Mouse (Mus musculus) liver, adult (tissue): Measurements from ENCODE around the gene Ninj2.

Source experiments
- GATA4 ChIP-seq: IDR thresholded peaks from 2 replicates; pipeline ENCODE4 v1.6.1; 2014; ENCODE audit warnings: mild to moderate bottlenecking, low read length; ENCODE audit not compliant: insufficient replicate concordance

The Ninj2 gene

DNA sequence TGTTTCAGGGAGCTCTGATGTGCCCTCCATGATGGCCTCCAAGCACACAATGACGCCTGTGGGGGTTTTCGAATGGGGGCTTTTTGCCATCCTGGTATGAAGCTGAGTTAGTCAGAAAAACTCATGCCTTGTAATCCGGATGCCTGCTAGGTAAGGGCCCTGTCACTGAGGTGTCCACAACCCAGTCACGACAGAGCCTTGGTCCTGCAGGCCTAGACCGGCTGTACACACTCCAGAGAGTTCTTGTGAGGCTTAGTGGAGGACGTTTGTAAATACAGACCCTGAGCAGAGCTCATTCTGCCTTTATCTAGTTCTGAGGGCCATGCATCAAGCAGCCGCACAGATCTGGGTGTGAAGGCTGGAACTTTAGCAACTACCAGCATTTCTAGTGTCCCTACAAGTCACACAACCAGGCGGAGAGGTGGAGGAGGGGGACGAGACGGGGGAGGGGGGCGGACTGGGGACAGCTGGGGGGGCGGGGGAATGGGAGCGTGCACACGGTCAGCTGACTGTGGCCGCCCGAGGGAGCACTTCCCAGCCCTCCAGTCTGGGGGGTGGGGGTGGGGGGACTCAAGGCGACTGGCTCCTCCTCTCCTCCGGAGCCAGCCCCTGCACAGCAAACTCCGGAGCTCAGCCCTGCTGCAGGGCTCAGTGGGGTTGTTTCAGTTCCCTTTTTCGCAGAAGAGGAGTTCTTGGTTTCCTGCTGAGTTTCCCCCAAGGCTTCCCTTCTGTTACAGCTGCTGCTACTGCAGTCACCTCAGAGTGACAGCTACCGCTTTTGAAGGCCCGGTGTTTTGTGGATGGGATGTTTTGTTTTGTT, 19.0 kb downstream of the Ninj2 start:
- TF ChIP-seq GATA4, result no peak

- no peak for TF ChIP-seq GATA4
Observed at GRCm38 (mm10) chr6:120113856-120114255, 20.7 kb downstream of the Ninj2 start.

DNA sequence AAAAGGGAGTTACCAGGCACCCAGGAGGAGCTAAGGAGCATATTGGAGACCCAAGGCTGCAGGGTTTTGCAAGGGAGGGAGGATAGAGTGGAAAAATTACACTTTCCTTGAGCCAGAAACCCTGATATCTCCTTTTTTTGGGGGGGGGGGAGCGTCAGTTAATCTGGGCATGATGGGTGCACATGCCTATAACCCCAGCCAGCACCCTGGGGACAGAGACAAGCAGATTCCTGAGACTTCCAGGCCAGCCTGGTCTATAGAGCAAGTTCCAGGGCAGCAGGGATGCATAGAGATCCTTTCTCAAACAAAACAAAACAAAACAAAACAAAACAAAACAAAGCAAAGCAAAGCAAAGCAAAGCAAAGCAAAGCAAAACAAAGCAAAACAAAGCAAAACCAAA, 21.1 kb downstream of the Ninj2 start:
- TF ChIP-seq GATA4, result no peak

- 0 out of 2 replicates have a peak, but pooled peaks have one; percentile 29 for TF ChIP-seq GATA4
Observed at GRCm38 (mm10) chr6:120114698-120115097, 21.5 kb downstream of the Ninj2 start.

GRCm38 (mm10) chr6:120115443-120115842, 22.3 kb downstream of the Ninj2 start:
- TF ChIP-seq GATA4, result no peak

DNA sequence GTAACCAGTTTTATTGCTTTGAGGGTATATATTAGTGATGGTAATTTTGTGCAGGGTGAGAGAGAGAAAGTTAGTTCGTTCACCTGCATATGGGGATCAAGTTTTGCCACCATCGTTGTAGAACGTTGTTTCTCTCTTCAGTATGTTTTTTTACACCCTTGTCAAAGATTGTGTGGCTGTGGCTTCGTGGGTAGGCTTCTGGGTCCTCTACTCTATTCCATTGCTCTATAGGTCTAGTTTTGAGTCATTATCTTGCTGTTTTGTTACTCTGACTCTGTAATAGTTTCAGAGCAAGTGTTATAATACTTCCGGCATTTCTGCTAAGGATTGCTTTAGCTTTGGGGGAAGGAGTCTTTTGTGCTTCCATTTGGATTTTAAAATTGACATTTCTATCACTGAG, 26.7 kb downstream of the Ninj2 start:
- TF ChIP-seq GATA4, result no peak

DNA sequence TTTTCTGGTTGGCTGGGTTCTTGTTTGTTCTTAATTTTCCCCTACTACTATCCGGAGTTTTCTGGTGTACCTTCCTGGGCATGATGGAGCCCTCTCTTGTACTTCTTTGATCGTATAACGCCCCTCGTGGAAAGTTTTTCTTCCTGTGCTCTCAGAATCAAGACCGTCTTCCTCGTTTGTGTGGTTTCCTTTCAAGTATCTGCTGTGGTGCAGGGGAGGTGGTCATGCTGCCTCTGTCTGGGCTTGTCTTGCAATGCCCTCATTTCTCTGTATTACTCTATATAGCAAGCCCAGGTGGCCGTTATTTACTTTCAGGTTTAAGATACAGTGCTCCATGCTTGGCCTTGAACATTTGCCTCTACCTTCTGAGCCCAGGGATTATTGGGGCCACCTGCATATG, 31.5 kb downstream of the Ninj2 start:
- no peak for TF ChIP-seq GATA4

GRCm38 (mm10) chr6:120126456-120126855, 33.3 kb downstream of the Ninj2 start:
- TF ChIP-seq GATA4, result no peak

- TF ChIP-seq GATA4, result no peak
Observed at GRCm38 (mm10) chr6:120127321-120127720, 34.2 kb downstream of the Ninj2 start.

DNA sequence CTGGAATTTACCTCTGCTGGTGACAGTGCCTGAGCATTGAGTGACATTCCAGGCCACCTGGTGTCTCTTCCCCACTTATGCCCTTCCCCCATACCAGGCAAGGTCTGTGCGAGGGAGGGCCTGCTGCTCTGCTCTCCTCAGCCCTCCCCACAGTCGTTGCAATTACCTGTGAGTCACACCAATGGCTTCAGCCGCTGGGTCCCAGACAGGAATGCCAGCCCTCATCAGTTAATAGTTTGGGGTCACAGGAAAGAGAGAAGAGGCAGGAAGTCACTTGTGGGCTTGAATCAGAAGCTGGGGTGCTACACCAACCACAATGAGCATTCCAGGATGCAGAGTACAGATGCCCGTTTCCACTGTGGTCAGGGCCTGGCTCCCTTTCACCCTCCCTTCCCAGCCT, 41.6 kb downstream of the Ninj2 start:
- no peak for TF ChIP-seq GATA4

- TF ChIP-seq GATA4, result no peak
Observed at GRCm38 (mm10) chr6:120145439-120145838, 52.3 kb downstream of the Ninj2 start.

DNA sequence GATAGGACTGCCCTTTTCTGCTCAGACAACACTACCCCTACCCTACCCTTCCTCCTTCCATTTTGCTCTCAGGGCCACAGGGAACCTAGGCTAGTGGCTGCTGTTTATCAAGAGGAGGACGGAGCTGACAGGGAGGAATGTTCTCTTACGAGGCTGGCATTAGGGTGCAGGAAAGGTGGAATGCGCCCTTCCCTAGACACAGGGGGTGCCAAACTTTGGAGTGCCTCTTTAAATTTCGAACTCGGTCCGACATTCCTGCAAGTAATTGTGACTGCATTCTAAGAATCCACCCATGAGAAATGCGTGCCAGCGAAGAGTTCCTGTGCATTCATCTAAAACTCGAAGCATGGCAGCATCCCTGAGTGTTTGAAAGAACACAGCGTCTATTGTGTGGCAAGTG, 53.5 kb downstream of the Ninj2 start:
- no peak for TF ChIP-seq GATA4

DNA sequence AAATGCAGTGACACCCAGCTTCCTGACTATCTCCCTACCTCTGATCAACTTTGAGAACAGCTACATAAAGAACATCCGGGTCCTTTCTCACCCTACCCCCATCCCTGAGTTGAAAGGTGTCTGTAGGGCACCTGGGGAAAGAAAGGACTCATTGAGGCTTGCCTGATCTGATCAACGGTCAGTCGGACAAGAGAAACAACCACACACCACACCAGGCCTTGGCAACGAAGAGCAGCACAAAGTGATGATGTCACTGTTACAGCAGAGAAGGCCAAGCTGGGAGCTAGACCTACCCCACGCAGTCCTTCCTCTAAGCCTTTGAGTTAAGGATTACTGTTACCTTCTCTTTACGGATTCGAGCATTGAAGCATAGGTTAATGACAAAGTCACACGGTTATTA, 54.3 kb downstream of the Ninj2 start:
- TF ChIP-seq GATA4, result no peak

GRCm38 (mm10) chr6:120148716-120149392, 55.7 kb downstream of the Ninj2 start:
- TF ChIP-seq GATA4, result no peak

DNA sequence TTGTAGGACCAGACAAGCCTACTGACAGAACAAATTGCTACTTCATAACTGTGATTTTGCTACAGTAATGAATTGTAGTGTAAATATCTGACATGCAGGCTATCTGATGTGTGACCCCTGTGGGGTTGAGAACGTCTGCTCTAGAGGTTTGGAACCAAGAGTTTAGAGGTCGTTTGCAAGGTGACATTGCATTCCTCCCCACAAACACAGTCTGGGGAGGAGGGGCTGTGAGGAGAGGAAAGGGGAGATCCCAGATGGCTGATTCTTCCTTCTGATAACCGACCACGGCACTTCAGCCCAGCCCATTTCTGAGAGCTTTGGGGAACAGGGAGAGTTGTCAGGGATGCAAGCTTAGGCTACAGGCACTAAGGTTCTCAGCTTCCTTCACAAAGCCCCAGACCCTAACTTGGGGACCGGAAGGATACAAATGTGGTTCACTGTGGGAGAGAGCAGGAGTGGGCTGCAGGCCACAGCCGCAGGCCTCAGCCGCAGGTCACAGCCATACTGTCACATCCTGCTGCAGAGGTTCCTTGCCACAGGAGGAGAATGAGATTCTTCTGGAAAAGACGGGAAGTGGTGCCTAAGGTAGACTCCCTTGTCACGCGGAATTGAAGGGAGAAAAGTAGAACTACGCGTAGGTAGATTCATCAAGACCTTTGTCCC, 56.4 kb downstream of the Ninj2 start:
- no peak for TF ChIP-seq GATA4

DNA sequence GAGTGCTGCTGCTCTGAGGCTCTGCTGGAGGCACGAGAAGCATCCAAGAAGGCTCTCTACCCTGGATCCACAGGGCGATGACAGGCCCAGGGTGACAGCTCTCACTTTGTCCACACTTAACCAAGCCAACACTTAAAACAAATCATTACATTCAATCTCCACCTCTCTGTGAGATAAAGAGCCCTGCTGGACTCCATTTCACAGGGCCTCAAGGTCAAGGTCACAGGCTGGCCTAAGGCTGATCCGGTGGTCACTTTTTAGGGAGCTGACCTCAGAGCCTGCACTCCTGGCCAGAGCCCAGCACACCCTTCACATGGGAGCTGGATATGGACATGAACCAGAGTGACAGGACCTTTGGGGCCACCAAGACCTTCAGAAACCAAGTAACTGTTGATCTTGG, 57.1 kb downstream of the Ninj2 start:
- TF ChIP-seq GATA4, result no peak
